Mouse (Mus musculus) heart, adult 10 weeks (tissue): ENCODE data around the gene Pih1h3b. TPM values are rescaled to one million over a fixed set of nuclear protein-coding genes. Genes with fewer than 3 reads are reported as not detected.

Source experiments
- polyA plus RNA-seq: library from polyadenylated mRNA; stranded (reverse); fragments of 350-450 nt; fragmentation: Illumina TruSeq; extraction: RNeasy Lipid Tissue Mini Kit (QIAGEN cat#74804); gene quantifications from one replicate; pipeline ENCODE4 v1.2.3, GENCODE M21; 2014; ENCODE audit warnings: low read depth, low replicate concordance

Pih1h3b gene
- polyA plus RNA-seq, result not detected

DNA sequence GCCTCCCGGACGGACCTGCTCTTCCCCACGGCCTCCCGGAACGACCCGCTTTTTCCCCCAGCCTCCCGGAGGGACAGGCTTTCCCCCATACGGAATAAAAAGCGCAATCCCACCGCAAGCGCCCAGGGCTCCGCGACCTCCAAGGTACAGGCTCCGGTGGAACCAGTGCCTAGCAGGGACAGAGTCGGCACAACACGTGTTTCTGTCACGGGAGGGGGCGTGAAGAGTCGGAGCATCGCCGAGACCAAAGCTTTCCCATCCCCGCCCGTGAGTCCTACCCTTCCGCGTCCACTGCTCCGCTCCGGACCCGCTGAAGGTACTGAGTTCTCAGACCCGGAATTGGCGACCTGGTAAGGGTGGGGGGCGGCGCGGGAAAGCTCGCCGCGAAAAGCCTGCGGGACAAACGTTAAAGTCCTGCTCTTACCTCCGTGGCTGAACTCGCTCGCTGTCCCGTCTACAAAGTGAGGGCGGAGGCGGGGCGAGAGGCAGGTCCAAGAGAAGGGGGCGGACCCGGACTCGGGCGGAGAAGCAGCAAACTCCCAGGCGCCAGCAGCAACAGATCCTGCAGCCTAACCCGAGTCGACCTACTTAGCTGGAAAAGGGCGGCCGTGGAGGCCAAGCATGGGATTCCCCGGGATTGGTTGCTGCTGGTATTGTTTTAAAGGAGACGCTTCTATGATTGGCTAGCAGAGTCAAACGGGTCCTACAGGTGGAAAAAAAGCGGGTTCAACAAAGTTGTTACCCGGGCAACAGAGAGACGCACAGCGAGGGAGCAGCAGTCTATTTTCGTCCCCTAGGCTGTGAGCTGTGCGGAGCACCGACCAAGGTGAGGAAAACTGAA, at the start of gene Pih1h3b, which contains the start of gene Nup62cl:
Gene Pih1h3b, plus strand, starts transcription at position 745 of the 841 bp plus-strand sequence.
Gene Nup62cl, minus strand, starts transcription at position 578 of the 841 bp plus-strand sequence.

Other genes with a start within 250 kb of the Pih1h3b start
- 5.1 TPM for gene Morc4, start 191.2 kb upstream of the Pih1h3b start, polyA plus RNA-seq
- 6.5 TPM for gene Rbm41, start 64.3 kb upstream of the Pih1h3b start, polyA plus RNA-seq
- gene Nup62cl, start 167 bp upstream of the Pih1h3b start, polyA plus RNA-seq, result not detected